In the genomic region with DNA sequence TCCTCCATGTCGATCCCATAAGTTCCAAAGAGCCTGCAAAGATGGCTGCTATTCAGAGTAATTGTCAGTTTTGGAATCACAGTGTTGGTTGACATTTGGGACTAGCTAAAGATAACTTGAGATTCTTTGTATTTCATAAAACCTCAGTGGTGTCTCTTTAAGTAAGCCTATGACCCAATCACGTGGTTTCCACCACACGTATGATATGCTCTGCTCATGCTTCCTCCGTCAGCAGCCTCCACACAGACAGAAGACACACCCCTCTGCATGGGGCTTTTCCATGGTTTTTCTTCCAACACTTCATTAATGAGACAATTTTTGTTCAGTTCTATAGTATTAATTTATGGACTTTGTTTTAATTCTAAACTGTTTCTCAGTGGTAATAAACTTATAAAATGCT, we compare ENCODE assay signal across 20 mouse cellular contexts.
DNase-seq lines count a peak whose midpoint lies in the region; ATAC-seq and TF ChIP-seq lines count a peak whose summit lies in the region.
"Had no signal": no experiment of that assay in that cellular context is flagged by ENCODE, and none has a peak within 500 bp of the region (broad histone marks: within the 10 kb centered on the region; RNA-seq: fewer than 3 reads in every experiment).

No protein-coding gene starts in this region.

- ATAC-seq in common myeloid progenitor, adult 5-6 weeks (replicated peaks; ENCODE audit: low read depth, poor library complexity, severe bottlenecking) = peak; percentile 58
- peak; percentile 65 for ATAC-seq in megakaryocyte progenitor cell, adult 5-6 weeks (replicated peaks; ENCODE audit: poor library complexity)
- ATAC-seq: forebrain, embryonic 13.5 days; forebrain, embryonic 15.5 days; forebrain, postnatal 0 days had no signal

- TF ChIP-seq CTCF in left cerebral cortex, adult 2 months (IDR thresholded peaks at IDR 0.05) = no peak

- no peak for DNase-seq in left cerebral cortex, adult 2 months (ENCODE audit: extremely low spot score in 1 of 2, low spot score in 2 of 2)
- DNase-seq in left cerebral cortex, postnatal 36 days (ENCODE audit: low spot score in 2 of 2) = no peak
- no peak for DNase-seq in Muller cell, postnatal 12 days (ENCODE audit: inconsistent ontology term)
- DNase-seq in spleen, postnatal 36 days (ENCODE audit: low spot score in 2 of 2) = no peak
- DNase-seq: adrenal gland, adult 2 months; adrenal gland, postnatal 10 days; adrenal gland, postnatal 25 days; cerebellum, adult 11 months; cerebellum, adult 18-20 months; cerebellum, adult 8-10 months; cerebellum, adult 9-11 months; cerebellum, postnatal 14 days; cerebellum, postnatal 36 days; forebrain, postnatal 0 days had no signal

- intact Hi-C loops in left cerebral cortex, adult 2 months (cut with DNase I) = no loop called here
- intact Hi-C loops in left cerebral cortex, postnatal 36 days (cut with DNase I) = no loop called here

- H3K27ac ChIP-seq in left cerebral cortex, adult 2 months = 0 out of 2 replicates have a peak overlapping the region, but pooled peaks have one; percentile 9
- H3K27ac ChIP-seq: embryonic facial prominence, embryonic 10.5 days; embryonic facial prominence, embryonic 12.5 days; forebrain, embryonic 13.5 days; forebrain, embryonic 15.5 days had no signal

- H3K4me3 ChIP-seq in left cerebral cortex, adult 2 months = no peak overlapping the region
- H3K4me3 ChIP-seq: embryonic facial prominence, embryonic 10.5 days; embryonic facial prominence, embryonic 12.5 days; forebrain, embryonic 13.5 days; forebrain, embryonic 15.5 days had no signal
